Mouse (Mus musculus) gastrocnemius, postnatal 10 days (tissue): ENCODE measurements around the gene Taf1a. TPM values are rescaled to one million over a fixed set of nuclear protein-coding genes. Genes with fewer than 3 reads are reported as not detected.
A peak's percentile ranks its signal among the peaks of the same experiment; 100 is the strongest.
"Not testable (repeated sequence)": the region's sequence is repeated elsewhere in the genome, so short reads cannot be mapped to it uniquely, and the experiment has no call there.

Experiments used
- DNase-seq: peaks from one replicate; pipeline ENCODE4 v3.0.0; 2021; ENCODE audit warnings: mixed read lengths
- long read RNA-seq, 2 experiments: library from polyadenylated mRNA; stranded (forward); transcript quantifications; one replicate each; pipeline ENCODE4 v2.0.0; 2021
- total RNA-seq, 2 experiments: library from RNA; stranded (reverse); gene quantifications; 2 replicates each; pipeline ENCODE4 v1.2.3; 2021

The Taf1a gene
- 1 to 10 TPM; 4.4 to 7.1 TPM for total RNA-seq
- long read RNA-seq, experiment 1, result 0 reads
- long read RNA-seq, experiment 2, result 0 reads

DNA sequence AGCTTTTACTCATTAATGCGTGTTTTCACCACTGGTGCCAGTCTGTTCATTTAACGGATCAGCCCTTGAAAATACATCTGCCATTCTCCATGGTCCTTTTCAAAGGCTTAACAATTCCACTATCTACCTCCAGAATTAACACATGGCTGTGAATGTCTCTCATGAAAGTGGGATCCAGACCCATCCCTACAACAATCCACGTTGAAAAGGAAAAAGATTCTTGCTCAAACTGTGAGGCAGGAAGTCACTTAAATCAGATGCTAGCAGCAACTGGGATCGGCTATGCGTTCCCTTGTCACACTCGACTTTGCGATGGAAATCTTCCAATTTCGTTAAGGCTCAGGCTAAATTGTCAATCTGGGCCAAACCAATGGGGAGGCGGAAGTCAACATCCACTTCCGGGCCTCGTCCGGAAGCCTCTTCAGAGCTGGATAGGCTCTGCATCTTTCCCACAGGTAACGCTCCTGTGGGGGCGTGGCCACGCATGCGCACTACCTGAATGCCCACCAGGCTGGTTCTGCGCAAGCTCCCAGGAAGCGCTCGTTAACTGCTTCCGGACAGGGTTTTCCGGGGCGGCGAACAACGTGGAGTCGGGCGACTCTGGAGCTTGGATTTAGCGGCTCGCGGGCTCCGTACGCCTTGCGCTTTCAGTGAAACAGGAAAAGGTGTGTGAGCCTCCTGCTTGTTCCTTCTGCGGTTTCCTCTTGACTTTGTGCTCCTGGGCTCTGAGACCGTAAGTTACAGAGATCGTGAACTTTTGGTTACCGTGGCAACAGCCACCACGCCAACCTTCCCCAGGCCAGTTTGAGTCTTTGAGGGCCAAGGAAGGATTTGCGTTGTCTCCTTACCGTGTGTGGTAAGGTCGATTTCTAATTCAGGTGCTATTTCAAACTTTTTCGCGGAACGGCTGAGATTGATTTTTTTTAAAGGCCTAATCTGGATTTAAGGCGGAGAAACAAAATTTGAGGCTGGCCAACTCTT is at the start of gene Taf1a:
Taf1a (plus strand) TSS at position 556 of the 981 bp plus-strand sequence.
- peak; percentile 85 for DNase-seq

DNA sequence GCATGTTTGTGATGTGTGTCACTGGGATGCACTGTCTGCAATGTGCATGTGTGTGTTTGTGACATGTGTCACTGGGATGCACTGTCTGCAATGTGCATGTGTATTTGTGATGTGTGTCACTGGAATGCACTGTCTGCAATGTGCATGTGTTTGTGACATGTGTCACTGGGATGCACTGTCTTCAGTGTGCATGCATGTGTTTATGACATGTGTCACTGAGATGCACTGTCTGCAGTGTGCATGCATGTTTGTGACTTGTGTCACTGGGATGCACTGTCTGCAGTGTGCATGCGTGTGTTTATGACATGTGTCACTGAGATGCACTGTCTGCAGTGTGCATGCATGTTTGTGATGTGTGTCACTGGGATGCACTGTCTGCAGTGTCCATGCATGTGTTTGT is 45.9 kb upstream of the Taf1a start:
- DNase-seq, result not testable (repeated sequence)

DNA sequence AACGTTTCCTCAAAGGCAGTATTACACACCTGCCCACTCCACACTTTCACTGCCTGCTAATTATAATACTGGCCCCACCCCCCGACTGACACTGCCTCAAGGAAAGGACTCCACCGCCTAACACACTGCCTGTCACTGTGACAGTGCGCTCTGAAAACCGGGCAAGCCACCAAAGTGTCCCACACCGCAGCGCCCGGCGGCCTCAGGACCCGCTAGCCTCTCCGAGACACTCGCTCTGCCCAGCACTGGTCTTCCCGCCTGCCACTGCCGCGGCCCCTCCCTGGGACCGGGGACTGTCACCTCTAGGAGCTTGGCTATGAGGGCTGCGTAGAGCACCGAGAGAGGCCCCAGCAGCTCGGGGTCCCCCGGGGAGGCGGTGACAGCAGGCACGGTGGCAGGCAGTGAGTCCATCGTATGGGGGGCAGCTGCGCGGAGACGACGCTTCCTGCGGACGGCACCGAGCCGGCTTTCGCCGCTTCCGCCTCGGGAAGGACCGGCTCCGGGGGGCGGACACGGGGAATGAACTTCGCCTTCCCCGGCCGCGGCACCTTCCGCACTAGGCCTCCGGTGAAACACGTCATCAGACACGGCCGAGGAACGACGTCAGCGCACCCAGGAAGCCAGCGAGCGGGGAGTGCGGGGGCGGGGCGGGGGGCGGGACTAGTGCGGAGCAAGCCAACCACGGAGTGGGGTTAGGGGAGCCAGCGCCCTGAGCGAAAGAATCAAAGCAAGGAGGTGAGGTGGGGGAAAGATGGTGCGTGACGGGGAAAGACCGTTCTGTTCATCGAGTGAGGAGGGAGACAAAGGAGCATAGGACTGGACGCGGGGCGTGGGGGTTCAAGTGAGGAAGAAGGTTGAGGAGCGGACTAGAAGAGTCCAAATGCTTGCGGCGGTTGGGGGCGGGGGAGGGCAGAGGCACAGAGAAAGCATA is 43.6 kb upstream of the Taf1a start:
- DNase-seq, result peak; percentile 85

DNA sequence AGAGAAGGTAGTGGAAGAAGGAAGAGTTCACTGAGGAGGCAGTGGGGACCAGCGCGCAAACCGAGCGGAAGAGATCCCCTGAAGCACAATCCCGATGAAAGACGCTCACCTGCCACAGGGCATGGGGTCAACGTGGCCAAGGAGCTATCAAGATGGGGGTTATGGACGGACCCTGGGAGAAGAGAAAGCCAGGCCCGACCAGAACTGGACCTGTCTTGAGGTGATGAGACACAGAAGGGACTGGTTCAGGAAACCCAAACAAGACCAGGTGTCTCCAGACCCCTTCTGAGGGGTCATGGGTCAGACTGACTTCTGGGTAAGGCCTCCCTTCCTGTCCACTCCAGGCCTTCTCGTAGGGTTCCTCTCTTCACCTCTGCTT is 43.0 kb upstream of the Taf1a start:
- no peak for DNase-seq

DNA sequence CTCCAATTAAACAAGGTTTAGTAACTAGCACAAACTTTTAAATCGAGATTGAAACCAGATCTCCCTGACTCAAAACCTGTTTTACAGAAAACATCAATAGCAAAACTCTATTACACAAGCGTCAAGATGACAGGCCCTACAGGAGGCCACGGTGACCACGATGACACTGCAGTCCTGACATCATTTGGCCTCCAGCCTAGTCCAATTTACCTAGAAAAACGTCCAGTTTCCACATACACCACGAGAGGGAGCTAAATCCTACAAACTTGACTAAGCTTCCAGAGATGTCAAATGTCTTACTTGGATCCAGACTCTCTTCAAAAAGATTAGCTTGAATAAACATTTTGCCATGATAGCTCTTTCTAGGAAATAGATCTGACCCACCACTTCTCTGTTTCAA is 38.9 kb upstream of the Taf1a start:
- DNase-seq, result peak; percentile 30

DNA sequence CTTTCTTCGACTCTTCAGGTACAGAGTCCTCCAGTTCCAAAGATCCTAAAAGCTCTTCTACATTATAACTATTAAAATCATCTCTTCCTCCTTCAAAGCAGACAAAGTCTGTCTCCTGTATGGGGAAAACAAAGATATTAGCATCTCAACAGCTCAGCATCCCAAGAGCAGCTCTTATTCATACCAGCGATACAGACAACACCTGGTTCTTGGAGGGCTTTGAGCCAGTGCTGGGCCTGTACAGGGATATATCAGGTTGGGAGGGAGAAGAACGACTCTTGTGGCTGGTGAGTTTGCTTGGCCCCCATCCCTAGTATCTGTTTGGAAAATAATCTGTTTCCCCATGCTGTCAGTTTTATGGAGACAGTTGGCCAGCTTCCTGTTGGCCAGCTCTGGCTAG is 29.9 kb upstream of the Taf1a start:
- DNase-seq, result no peak

DNA sequence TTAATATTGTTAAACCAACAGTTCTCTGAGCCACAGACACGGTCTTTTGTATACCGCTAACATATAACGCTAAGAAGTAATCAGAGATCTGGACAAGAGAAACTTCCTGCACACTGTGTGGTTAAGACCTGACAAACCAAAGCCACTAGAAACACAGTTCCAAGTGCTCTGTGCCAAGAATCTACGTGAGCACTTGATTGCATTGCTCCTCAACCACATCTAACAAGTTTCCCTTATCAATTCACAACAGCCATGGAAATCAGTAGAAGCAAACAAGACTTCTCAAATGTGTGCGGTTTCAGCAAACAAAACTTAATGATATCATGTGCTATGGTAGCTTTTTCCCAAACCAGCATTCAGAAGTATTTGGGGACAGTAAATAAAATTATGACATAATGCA is 26.5 kb upstream of the Taf1a start:
- no peak for DNase-seq

DNA sequence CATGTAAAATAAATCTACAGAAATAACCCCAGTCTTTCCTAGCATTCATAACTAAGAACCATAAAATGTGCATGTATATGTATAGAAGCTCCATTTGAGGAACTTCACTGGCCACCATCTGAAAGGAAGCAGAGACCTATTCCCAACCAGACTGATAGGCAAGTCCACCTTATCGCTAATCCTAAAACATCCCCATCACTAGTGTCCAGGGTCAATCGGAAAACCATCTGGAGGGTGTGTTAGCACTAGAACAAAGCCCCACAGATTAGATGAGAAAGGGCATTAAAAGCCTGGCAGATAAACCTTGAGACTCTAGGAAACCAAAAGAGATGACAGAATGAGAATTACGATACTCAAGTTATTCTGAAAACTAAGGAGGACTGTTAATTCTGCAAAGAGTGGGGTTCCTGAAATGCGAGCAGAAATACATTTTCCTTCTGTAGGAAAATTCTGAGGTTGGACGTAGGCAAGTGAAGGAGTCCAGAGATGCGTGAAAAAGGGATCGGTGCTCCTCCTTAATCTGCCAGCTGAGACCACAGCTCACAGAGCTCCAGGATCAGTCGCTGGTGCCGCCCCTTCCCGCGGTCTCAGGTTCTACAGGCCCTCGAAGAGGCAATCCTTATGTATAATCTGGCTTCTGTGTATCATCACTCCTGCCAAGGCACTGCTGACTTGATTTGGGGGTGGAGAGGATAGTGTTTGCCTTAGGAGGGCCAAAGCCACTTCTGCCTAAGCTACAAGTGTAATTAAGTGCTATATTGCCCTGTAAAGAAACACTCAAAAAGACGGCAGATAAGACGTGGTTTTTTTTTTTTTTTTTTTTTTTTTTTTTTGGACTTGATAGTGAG is 25.8 kb upstream of the Taf1a start:
- no peak for DNase-seq

DNA sequence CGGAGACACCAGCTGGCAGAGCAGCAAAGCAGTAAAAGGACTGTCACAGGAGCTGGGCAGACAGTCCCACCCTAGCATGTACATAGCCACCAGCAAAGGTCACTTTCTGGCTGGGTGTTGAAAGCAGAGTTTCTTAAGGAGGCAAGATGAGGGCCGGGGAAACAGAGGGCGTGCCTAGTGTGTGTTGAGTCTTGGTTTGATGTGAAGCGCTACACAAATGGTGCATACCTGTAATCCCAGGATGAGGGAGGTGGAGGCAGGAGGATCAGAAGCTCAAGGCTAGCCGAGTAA is 25.3 kb upstream of the Taf1a start:
- DNase-seq, result no peak

DNA sequence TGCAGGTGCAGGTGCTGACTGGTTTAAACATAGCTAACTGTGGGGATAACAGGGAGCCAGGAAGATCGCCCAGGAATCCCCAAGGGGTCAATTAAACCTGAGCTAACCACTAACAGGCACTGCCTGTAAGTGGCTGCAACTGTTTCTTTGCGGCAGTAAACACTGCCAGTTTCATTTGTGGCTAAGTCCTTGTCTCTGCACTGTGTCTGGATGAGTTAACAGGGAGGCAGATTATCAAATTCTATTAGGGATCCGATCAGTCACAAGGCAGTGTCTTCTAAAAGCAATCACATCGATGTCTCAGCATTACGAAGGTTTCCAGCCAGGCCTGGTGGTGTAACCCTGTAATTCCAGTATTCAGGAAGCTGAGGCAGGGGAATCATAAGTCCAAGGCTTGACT is 22.4 kb upstream of the Taf1a start:
- no peak for DNase-seq

DNA sequence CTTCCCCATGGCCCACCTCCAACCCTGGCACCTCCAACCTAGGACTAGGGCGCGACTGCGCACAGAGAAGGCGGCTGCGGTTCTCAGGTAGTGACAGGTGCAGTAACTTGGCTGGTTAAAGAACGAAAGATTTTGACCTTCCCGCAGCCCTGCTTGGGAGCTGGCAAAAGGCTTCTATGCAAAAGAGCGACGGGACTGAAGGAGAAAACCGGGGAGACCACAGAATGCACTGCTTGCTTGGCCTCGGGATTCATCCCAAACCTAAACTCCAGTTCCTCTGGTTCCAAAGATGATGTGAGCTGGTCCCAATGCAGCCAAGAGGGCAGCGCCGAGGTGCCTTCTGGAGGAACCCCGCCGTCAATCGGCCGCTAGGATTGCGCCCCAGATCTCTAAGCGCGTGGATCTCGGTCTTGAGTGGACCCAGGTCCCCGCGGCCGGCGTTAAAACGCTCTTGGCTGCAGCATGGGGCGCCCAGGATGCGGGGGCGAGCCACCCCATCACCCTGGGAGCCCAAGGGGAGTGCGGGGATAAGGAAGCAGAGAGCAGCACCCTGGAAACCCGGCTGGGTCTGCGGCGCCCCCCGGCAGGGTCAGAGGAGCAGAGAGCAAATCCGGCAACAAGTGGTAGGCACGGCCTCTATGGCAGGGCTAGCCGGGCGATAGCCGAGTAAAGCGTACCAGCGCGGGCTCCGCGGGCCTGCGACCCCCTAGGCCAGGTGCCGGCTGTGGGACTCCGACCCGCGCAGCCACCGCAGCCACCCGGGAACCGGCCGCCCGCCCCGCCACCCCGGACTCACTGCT is 20.0 kb upstream of the Taf1a start:
- DNase-seq, result peak; percentile 11

DNA sequence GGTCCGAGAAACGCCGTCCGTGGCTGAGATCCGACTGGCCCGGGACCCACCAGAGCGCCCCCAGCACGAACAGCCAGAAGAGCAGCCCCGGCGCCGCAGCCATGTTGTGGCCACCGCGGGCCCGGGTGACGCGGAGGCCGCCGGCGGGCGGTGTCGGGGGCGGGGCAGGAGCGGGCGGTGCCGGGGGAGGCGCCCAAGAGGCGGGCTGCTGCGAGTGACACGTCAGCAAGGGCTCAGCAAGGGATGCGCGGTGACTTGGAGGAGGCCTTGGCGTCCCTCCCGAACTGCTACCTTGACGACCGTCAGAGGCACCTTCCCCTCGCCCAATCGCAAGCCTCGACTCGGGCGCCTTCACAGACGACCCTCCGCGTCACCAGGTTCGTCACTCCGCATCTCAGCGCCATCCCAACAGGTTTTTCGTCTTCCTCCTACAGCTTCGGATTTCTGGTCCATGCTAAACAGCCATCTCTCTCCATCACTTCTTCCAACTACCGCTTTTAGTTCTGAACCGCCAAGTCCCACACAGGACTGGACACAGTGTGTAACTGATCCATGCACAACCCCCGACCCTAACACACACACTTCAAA is 19.3 kb upstream of the Taf1a start, which contains the start of gene Mia3:
Mia3 (minus strand) TSS at position 127 of the 588 bp plus-strand sequence.
- peak; percentile 95 for DNase-seq

DNA sequence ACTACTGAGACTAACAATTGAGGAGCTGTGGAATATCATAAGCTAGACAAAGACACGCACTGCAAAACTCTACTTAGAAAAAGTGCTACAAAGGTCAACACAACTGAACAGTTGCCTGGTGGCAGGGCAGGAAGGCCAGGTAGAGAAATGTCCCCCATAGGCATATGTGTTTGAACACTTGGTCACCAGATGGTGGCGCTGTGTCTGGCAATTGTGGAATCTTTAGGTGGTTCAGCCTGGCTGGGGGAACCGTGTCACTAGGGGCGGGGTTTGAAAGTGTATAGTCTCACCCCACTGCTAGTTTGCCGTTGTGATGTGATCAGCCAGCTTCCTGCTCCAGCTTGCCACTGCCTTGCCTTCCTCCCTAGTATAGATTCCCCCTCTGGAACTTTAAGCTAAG is 14.1 kb upstream of the Taf1a start:
- DNase-seq, result no peak

DNA sequence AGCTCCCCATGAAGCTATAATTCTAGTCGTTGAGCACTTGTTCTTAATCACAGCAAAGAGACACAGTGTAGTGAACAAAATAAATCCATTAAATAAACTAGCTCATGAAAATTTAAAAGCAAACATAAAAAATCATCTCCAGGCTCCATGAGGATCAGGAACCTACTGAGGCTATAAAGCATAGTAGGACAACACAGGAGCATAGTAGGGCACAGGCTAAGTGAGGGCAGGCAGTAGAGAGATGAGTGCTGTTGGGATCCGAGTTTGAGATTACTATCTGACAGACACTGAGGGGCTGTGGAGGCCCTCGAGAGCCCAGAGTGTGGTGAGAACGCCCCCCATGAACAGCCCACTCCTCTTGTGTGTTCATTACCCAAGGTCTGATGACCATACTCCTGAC is 11.7 kb upstream of the Taf1a start:
- no peak for DNase-seq

DNA sequence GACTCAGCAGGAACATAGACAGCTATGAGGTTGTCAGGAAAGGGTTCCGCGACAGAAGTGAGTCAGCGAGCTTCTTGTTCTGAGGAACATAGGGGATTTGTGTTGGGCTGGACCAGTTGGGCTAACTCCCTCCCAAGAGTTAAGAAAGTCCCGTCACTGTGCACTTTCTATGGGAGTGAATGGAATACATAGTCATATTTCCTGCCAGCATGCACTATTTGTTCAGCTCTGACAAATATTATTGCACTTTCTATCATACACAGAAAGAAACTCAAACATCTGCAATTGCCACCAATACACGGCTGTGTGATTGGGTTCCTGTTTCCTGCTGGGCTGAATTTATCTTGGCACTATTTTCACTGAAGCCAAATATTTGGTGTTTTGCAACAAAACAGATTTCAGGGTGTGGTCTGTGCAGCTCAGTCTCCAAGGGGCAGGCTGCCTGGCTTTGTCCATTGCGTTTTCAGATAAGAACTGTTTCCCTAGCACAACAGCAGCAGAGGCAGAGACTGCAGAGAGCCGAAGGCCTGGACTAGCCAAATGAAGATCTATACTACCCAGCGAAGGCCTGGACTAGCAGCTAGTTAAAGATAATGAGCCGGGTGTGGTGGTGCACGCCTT is 10.3 kb upstream of the Taf1a start:
- no peak for DNase-seq

DNA sequence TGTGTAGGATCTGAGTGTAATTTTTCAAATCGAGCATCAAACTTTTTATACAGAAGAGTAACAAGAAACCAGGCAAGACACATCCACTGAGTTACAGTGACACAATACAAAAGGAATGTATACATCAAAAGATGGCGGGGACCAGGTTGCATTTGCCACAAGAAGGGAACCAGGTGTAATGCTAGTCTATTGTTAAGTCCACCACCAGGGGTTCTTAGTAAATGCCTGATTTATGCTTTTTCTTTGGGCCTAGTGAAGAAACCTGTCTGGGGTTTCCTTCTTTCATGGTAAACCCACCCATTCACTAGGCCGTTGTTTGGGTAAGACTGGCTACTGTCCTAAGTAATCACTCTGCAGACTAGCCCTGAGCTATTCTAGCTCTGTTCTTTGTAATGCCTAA is 9.4 kb upstream of the Taf1a start:
- not testable (repeated sequence) for DNase-seq

DNA sequence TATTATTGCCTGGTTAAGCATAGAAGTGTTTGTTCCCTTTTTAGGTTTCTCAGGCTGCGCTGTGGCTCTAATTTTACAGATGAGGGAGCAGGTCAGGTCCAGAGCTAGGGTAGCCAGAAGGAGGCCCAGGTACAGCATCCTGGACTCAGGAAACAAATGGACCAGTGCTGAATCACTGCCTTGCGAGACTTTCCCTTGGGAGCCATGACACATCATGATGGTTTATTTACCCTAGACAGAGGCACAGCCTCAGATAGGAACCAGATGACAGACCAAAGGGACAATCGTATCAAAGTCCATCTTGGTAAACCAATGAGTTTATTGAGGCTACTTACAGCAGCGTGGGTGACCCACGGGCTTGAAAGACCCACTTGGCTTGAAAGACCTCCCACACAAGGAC is 7.0 kb upstream of the Taf1a start:
- DNase-seq, result no peak

DNA sequence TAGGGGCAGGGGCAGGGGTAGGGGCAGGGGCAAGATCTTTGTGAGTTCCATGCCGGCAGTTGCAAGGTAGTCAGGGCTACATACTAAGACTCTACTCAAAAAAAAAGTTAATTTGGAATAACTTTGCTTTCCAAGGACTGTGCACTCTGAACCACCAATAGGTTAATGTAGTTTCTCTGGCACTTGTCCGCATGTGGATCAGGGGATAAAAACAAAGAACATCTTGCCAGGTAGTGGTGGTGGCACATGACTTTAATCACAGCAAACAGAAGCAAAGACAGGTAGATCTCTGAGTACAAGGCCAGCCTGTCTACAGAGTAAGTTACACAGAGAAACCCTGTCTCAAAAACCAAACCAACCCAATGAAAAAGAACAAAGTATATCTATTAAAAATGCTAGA is 6.2 kb upstream of the Taf1a start:
- no peak for DNase-seq

DNA sequence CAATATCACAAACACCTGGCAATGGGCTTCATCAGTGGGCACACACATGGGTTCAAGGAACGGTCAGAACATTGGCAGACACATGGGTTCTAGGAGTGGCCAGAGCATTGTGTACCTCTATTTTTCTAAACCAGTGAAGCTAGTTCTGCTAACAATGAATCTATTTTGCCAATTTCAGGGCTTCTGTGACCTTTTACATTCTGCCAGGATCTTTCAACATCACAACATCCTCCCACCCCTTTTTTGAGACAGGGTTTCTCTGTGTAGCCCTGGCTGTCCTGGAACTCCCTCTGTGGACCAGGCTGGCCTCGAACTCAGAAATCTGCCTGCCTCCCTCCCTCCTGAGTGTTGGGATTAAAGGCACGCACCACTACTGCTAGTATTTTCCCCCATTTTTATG is 1.4 kb upstream of the Taf1a start:
- not testable (repeated sequence) for DNase-seq

DNA sequence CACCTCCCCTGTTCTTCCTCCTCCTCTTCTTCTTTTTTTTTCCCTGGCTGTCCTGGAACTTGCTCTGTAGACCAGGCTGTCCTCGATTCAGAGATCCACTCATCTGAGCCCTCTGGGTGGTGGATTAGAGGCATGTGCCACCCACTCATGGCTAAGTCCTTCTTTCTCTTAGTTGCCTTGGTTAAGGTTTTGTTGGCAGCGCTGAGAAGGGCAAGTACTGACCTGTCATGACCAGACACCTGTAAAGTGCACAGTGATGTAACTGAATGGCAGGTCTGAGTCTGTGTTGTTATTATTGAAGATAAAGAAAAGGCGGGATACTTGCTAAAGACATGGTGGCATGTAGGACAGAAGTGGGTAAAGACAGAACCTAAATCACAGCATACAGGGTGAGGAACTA is 14.6 kb downstream of the Taf1a start:
- no peak for DNase-seq
